Mouse (Mus musculus): Measurements from ENCODE around the gene Cpsf2.

Cpsf2 gene

GRCm38 (mm10) chr12:101979213-101979750, 3.5 kb downstream of the Cpsf2 start:
- in situ Hi-C loops (cut with MboI, MseI): loop anchor here (10.0 kb wide), 1 partner anchor 894 kb away; the partner anchor contains the start of gene Ppp4r3a

DNA sequence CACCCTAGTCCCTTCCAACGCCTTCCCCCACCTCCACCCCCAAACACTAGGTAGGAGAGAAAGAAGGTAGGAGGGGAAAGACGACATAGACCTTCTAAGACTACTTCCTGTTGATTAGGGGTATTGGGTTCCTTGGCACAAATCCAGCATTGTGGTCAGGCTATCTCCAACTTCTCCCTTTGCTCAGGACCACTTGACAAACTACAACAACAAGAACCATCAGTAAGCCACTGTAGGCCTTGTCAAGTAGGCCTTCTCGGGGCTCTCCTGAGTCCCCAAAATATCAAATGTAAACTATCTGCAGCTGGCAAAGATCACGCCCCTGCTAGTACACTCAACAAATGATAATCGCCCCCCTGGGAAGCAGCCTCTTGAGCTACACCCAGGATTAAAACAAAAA, 4.5 kb downstream of the Cpsf2 start:
- in situ Hi-C loops (cut with MboI, MseI): no loop called here

DNA sequence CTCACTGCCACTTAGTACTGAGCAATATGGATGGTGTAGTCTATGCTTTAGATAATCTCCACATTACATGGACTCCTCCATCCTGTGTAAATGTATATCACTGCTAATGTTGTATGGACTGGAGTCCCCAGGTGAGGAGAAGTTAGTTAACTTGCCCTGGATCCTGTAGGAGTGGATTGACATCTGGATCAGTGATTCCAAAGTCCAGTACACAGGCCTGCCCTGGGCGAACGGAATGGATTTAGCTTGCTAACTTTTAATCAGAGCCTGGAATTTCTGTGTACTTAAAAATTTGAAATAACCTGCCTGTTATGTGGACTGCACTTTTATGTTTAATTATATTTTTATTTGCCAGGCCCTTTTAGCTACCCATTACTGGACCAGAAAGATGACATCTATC, 5.8 kb downstream of the Cpsf2 start:
- in situ Hi-C loops (cut with MboI, MseI): no loop called here

DNA sequence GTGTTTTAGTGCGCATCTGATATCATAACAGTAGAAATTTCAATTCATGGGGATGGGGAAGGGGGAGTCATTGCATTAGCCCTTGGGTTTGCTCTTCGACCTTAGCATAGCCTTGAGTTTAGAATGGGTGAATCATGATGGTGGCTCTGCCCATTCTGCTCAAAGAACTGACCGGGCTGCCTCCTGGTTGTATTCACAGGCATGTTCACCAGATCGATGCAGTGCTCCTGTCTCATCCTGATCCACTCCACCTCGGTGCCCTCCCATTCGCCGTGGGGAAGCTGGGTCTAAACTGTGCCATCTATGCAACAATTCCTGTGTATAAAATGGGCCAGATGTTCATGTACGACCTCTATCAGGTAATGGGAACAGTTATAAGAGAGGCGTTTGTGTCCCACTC, 7.2 kb downstream of the Cpsf2 start:
- in situ Hi-C loops (cut with MboI, MseI): no loop called here

GRCm38 (mm10) chr12:101985110-101985509, 9.3 kb downstream of the Cpsf2 start:
- in situ Hi-C loops (cut with MboI, MseI): no loop called here

- in situ Hi-C loops (cut with MboI, MseI): no loop called here
Observed at GRCm38 (mm10) chr12:101987659-101988058, 11.9 kb downstream of the Cpsf2 start.

DNA sequence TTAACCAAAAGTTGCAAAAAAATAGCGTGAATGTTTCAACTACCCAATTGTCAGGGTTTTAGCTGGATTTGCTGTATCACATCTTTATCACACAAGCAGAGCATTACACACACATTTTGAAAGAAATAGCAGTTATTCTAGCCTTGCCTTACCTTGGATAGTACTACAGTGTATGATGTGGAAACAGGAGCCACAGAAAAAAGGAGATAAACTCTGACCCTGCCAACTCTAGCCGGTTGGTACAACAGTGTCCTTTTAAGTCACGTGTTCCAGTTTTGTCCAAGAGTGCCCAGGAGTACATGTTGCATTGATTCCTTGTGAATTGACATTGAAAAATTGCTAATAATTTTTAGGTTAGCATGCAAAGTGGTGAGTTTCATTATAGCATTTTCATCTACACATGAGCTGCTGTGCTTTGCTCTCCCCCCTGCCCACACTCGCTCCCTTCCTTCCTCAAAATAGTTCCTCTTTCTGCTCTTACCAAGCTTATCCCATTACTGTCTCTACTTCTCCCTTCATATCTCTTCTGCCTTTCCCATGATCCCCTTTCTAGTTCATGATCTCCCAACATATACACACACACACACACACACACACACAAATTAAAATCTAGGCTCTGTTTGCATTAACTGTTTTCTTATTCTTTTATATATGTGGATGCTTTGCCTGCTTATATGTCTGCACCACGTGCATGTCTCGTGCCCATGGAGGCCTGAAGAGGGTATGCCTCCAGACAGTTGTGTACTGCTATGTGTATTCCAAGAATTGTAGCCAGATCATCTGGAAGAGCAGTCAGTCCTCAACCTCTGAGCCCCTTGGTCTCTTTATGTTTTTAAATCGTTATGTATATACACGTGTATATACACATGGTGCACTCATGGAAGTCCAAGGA, 19.0 kb downstream of the Cpsf2 start:
- in situ Hi-C loops (cut with MboI, MseI): loop anchor here (5.0 kb wide), 1 partner anchor 387 kb away; no protein-coding TSS in a partner anchor

- in situ Hi-C loops (cut with MboI, MseI): no loop called here
Observed at GRCm38 (mm10) chr12:101998929-101999328, 23.1 kb downstream of the Cpsf2 start.

DNA sequence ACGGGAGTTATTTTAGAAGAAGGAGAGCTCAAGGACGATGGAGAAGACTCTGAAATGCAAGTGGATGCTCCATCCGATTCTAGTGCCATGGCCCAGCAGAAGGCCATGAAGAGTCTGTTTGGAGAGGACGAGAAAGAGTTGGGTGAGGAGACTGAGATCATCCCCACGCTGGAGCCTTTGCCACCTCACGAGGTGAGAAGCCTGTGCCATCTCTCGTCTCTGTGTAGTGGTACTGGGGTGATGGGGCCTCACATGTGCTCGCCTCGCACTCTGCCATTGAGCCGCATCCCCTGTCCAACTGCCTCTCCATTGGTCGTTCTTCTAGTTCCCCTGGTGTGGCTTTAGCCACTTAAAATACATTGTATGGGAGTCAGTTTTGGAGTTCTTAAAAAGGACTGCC, 25.0 kb downstream of the Cpsf2 start:
- in situ Hi-C loops (cut with MboI, MseI): no loop called here

GRCm38 (mm10) chr12:102008111-102008977, 32.6 kb downstream of the Cpsf2 start:
- in situ Hi-C loops (cut with MboI, MseI): no loop called here

DNA sequence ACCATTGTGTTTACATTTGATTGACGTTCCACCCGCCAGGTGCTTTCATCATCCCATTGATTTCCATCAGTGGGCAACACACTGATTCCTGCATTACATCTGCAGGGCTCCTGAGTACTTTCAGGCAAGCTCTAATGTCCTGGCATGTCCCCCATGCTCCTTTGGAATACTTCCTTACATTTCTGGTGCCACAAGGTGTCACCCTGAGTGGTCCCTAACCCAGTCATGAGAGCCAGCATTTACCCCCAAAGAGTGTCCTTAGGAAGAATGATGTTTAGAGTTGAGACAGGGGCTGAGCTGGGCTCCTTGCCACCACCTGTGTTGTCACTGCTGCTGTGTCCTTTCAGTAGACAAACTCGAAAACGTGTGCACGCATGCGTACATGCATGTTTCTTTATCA, 33.8 kb downstream of the Cpsf2 start:
- in situ Hi-C loops (cut with MboI, MseI): no loop called here

GRCm38 (mm10) chr12:102014411-102014810, 38.6 kb downstream of the Cpsf2 start:
- in situ Hi-C loops (cut with MboI, MseI): no loop called here

DNA sequence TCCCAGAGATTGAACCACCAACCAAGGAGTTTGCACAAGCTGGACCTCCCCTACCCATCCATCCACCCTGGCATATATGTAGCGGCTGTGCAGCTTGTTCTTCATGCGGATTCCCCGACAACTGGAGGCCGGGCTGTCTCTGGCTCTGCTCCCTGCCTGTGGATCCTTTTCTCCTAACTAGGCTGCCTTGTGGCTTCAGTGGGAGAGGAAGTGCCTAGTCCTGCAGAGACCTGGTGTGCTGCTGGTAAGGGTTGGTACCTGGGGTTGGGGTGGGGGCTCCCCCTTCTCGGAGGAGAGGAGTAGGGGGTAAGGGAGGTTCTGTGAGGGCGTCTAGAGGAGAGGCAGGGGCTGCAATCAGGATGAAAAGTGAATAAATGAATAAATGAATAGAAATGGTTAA, 39.3 kb downstream of the Cpsf2 start:
- in situ Hi-C loops (cut with MboI, MseI): no loop called here

DNA sequence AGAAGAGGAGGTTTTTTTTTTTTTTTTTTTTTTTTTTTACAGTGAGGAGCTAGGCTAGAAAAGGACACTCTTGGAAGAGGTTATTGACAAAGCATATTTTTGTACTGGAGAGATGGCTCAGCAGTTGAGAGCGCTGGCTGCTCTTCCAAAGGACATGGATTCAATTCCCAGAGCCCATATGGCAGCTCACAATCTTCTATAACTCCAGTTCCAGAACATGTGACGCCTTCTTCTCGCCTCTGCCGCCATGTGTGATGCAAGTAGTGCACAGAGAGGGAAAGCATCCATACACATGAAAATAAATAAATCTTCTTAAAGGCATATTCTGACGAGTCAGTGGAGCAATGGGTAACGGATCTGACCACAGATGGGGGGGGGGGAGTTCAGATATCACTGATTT, 46.1 kb downstream of the Cpsf2 start:
- in situ Hi-C loops (cut with MboI, MseI): no loop called here

- in situ Hi-C loops (cut with MboI, MseI): no loop called here
Observed at GRCm38 (mm10) chr12:102029184-102029583, 53.4 kb downstream of the Cpsf2 start.

DNA sequence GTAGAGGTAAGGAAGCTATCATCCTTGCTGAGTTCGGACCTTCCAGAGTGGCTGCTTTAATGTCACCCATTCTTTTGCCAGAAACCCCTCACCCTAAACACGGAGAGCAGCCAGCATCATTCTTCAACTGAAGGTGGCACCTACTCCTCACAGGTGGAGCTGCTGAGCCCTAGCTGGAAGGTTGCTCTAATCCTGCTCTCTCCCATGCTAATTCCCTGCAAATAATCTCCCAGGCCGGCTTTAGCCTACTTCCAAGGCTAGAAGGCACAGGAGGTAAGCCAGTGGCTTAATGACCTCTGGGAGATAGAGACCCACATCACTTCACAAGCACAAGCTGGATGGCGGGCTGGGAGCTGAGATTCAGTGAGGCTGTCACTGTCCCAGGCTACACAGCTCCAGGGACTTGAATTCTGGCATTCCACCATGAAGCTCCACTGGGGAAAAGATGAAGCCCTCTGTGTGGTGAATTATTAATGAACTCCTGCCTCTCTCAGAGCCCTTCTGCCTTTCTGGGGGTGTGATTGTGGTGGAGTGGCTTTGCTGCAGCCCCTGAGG, 54.2 kb downstream of the Cpsf2 start:
- in situ Hi-C loops (cut with MboI, MseI): no loop called here

- in situ Hi-C loops (cut with MboI, MseI): no loop called here
Observed at GRCm38 (mm10) chr12:102034934-102035333, 59.1 kb downstream of the Cpsf2 start.

DNA sequence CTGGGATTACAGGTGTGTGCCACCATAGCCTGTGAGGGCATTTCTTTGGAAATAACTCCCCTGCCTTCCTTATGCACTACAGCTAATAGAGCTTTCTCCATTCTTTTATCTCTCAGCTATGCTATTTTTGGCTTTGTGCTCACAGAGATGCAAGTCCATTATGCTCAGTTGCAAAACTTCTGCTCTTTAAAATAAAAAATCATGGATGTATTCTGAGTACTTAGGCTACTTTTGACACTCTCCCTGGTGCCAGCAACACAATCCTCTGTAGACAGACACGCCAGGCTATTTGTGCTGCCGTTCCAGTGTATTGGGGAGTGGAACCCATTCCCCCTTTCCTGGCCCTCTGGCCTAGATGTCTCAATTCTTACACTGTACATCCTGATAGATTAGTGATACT, 64.1 kb downstream of the Cpsf2 start:
- in situ Hi-C loops (cut with MboI, MseI): no loop called here

DNA sequence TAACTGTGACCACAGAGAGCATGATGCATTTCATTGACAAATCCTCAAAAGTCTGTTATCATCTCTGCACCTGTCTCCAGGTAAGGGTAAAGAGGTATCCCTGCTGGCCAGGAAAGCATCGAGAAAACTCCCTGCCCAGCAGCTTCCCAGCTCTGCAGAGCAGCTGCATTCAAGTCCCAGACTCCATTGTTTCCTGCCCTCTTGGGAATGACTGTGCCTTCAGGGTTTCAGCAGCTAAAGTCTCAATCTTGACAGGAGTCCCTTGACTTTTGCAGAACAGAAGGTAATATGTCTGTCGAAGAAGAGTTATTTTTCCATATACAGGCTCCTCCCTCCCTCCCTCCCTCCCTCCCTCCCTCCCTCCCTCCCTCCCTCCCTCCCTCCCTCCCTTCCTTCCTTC, 65.9 kb downstream of the Cpsf2 start:
- in situ Hi-C loops (cut with MboI, MseI): no loop called here

- in situ Hi-C loops (cut with MboI, MseI): no loop called here
Observed at GRCm38 (mm10) chr12:102042247-102042646, 66.5 kb downstream of the Cpsf2 start.

GRCm38 (mm10) chr12:102043840-102044239, 68.1 kb downstream of the Cpsf2 start:
- in situ Hi-C loops (cut with MboI, MseI): no loop called here

DNA sequence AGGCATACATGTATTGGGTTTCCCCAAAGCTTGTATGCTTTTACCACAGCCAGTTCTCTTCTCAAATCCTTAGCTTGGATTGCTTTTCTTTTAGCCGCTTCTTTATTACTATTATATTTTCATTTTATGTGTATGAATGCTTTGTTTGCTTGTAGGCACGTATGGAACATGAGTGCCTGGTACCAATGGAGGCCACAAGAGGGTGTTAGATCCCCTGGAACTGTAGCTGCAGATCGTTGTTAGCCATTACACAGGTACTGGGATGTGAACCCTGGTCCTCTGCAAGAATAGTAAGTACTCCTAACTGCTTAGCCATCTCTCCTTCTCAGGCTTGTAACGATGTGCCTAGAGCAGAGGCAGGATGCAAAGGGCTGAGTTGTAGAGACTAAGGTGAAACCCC, 78.4 kb downstream of the Cpsf2 start:
- in situ Hi-C loops (cut with MboI, MseI): no loop called here
